Mouse (Mus musculus) E14TG2a.4 (cell line): ENCODE measurements around the gene Aplp1.

ENCODE experiments used
- CTCF ChIP-seq: conservative IDR thresholded peaks from 2 replicates; pipeline ENCODE4 v1.5.1; 2014; ENCODE audit warnings: low read length
- POU5F1 ChIP-seq: IDR thresholded peaks from 2 replicates; pipeline ENCODE4 v1.6.1; 2014; ENCODE audit warnings: low read length, borderline replicate concordance

GRCm38 (mm10) chr7:30392746-30393520 is 52.4 kb downstream of the Aplp1 start:
- TF ChIP-seq CTCF (no peak), POU5F1 (no peak)
